Mouse (Mus musculus) c-Kit-negative CD71-positive TER-119-positive erythroid progenitor cells, embryonic 14.5 days (primary cell): Measurements from ENCODE around the gene Tead2.
"Not testable (repeated sequence)": the region's sequence is repeated elsewhere in the genome, so short reads cannot be mapped to it uniquely, and the experiment has no call there.

Experiments
- DNase-seq: peaks from one replicate; pipeline ENCODE4 v3.0.0-alpha.2; 2013; ENCODE audit warnings: low read depth, low spot score

Gene Tead2

DNA sequence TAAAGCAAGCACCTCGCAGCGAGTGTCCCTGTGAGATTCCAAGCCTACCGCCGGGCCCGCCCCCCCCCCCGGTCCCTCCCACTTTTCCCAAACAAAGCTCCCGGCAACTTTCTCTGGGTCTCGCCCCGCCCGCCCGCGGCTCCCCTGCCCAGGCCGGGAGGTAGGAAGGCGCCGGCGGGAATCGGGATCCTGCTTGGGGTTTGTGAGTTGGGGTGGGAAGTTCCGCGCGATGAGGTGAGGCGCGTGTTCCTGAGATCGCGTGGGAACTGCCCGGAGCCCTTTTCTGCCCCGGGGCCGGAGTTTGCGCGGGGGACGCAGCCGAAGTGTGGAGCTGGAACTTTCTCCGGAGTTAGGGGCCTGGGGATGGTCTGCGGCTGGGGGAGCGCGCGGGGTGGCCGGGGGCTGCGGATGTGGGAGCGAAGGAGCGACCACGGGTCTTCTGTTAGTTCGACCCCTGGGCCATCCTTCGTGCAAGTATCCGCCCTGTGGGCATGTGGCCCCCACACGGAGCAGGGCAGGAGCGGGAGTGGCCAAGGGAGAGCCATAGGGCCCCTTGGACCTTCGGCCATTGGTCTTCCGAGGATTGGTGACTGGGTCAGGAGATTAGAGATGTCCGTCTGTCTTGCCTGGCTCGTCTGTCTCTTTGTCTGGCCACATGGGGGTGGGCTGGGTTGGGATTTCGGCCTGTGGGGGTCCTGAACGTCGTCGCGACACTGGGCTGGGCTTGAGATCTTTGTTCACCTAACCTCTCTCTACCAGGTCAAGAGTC lies at the start of gene Tead2:
Gene Tead2 (plus strand): TSS at position 81 of the 769 bp plus-strand sequence.
- no peak for DNase-seq

DNA sequence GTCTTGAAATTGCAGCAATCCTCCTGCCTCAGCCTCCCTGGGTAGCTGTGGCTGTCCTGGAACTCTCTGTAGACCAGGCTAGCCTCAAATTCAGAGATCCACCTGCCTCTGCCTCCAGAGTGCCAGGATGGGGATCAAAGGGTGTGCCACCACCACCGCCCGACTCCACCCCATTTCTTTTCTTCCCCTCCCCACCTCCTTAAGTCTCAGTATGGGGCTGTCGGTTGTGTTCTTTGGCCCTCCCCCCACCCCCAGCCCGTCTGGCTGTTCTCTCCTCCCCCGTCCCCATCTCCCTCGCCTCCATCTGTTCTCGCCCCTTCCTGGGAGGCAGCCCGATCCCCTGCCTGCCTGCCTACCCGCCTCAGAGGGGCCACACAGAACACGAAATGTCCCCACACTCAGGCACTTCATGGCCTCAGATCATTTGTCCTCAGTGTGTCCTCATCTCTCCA lies 48.6 kb upstream of the Tead2 start:
- no peak for DNase-seq

DNA sequence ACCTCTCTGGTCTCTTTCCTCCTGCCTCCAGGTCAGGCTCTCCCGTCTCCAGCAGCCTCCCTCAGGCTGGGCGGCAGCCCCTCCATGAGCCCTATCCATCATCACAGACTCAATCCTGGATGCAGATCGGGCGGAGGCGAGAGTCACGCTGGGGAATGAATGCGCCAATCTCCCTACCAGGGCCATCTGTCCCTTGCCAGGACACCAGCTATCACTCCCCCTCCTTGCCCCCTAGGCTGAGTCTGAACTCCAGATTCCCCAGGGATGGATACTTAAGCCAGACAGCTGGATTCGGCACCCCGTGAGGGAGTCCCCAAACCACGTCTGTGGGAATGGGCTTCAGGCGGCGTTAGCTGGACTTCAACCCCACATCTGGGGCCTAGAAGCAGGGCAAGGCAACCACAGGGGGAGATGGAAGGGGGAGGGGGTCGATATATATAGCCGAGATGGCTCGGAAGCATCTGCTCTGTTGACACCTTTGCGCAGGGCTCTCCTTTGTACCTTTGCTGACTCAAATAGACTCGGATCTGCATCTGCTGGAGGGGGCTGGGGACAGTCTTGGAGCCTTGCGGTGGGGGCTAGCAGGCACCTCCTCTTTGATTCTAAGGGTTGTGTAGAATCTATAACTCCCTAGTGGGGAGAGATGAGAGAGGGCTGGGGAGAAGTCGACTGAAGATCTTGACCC lies 47.6 kb upstream of the Tead2 start:
- no peak for DNase-seq

DNA sequence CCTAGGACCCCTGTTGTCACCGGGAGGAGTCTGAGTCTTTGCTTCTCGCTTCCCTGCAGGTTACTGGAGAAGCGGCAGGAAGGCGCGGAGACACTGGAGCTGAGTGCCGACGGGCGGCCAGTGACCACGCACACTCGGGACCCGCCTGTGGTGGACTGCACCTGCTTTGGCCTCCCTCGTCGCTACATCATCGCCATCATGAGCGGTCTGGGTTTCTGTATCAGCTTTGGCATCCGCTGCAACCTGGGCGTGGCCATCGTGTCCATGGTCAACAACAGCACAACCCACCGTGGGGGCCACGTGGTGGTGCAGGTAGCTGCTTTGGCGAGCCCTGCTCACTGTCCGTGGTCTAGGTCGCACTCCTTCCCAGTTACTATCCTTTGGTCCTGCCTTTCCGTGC lies 46.9 kb upstream of the Tead2 start:
- DNase-seq, result no peak

DNA sequence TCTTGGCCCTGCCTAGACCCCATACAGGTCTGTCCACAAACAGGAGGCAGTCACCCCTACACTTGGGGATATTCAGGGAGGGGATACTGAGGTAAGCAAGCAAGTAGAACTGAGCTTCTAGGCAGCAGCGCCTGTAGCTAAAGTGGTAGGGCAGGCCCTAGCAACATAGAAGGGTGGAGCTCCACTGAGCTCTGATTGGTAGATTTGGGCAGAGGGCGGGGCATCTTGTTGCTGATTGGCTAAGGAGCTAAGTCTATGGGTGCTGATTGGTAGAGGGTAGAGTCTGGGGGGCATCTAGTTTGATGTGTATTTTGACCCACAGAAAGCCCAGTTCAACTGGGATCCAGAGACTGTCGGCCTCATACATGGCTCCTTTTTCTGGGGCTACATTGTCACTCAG lies 46.1 kb upstream of the Tead2 start:
- DNase-seq, result no peak

DNA sequence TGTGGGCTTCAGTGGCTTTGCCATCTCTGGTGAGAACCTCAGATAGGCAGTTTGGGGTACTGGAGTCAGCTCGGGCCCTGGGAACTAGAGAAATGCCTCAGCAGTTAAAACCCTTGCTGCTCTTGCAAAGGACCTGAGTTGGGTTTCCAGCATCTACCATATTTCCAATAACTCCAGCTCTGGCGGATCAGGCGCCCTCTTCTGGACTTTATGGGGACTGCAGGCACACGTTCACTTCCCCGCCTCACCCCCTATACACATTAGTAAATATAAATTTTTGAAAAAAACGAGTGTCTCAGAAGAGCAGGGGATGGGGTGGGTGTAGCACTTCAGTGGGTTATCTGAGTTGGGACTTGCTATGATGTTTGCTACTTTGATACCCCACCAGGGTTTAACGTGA lies 42.6 kb upstream of the Tead2 start:
- DNase-seq, result no peak

DNA sequence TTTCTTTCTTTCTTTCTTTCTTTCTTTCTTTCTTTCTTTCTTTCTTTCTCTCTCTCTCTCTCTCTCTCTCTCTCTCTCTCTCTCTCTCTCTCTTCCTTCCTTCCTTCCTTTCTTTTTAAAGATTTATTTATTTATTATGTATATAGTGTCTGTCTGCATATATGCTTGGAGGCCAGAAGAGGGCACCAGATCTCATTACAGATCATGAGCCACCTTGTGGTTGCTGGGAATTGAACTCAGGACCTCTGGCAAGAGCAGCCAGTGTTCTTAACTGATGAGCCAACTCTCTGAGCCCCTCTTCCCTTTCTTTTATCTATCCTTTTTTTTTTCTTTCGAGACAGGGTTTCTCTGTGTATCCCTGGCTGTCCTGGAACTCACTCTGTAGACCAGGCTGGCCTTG lies 41.8 kb upstream of the Tead2 start:
- DNase-seq, result not testable (repeated sequence)

DNA sequence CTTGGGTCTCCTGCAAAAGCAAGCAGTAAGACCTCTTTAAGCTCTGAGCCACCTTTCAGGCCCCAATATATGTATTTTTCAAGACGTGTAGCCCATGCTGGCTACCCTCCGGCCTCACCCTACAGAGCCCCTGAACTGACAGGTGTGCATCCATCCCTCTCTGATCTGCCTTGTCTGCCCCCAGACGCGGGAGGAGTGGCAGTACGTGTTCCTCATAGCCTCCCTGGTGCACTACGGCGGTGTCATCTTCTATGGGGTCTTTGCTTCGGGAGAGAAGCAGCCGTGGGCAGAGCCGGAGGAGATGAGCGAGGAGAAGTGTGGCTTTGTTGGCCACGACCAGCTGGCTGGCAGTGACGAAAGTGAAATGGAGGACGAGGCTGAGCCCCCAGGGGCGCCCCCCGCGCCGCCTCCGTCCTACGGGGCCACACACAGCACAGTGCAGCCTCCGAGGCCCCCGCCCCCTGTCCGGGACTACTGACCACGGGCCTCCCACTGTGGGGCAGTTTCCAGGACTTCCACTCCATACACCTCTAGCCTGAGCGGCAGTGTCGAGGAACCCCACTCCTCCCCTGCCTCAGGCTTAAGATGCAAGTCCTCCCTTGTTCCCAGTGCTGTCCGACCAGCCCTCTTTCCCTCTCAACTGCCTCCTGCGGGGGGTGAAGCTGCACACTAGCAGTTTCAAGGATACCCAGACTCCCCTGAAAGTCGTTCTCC lies 40.8 kb upstream of the Tead2 start:
- no peak for DNase-seq

DNA sequence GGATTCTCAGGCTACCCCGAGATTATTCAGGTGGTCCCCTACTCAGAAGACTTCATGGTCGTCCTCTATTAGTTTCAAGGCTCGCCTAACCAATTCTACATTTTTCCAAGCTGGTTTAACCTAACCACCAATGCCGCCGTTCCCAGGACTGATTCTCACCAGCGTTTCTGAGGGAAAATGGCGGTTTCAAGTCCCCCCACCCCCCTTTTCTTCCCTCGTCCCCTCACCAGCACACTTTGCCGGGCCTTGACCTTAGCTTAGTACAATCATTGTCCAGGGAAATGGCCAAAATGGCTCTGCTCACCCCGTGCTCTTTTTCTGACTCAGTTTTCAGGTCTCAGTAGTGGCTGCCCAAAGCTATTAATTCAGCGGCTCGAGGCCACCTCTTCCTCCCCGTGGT lies 40.2 kb upstream of the Tead2 start:
- DNase-seq, result no peak

DNA sequence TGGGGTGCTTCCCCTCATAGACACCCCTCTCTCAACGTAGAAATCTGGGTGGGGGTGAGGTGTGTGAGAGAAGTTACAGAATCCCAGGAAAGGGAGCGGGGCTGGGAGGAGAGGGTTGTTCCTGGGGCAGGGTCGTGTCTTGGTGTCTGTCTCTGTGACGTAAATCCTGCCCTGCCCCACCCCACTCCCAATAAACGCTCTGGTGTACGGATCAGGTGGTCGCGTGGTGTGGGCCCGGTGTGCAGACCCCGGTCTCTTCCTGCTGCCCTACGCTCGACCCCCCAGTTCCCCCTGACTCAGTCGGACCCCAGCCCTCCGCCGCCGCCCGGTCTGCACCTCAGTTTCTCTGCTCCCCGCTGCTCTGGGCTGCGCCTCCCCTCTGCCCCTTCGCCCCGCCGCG lies 39.6 kb upstream of the Tead2 start:
- DNase-seq, result no peak

DNA sequence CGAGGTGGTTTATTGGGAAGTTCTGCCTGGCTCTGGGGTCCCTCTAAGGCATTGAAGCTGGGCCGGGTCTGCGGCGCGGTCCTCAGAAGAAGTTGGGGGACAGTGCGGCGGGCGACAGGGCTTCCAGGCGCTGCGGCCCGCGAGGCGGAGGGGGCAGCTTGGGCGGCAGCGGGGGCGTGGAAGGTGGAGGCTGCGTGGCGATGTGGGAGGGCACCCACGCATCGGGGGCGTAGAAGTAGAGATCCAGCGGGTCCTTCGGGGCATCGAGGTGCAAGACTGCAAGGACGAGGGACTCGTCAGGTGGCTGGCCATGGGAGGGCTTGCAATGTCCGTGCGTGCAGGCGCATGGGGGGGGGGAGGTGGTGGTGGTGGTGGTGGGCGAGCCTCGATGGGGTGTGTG lies 39.2 kb upstream of the Tead2 start:
- DNase-seq, result no peak

DNA sequence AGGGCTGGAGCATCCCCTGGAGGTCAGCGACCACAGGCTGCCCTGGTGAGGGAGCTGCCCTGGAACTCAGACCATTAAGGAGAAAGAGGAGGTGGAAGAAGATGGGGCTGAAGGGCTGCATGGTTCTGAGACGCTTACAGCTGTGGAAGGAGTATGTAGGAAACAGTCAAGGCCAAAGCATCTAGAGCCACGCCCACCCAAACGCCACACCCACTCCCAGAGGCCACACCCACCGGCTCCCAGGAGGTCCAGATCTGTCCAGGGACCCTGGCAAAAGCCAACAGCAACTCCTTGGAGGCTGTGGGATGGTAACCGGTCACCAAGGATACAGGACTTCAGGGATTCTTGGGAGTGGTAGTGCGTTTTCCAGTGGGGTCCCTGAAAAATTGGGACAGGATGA lies 37.0 kb upstream of the Tead2 start:
- DNase-seq, result no peak

DNA sequence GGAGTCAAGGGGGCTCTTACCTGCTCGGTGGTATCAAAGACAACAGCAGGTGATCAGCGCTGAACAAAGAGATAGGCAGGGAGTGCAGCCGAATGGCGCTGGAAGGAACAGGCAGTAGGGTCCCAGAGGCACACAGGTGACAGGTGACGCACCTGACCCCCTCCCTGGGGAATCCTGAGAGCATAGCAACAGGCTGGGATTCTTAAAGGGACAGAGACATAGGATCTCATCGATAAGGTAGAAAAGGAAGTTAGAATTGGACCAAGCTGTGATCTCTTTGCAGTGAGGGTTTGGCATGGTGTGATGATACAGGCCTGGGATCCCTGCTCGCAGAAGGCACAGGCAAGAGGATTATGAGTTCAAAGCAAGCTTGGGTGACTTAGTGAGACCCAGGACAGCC lies 36.1 kb upstream of the Tead2 start, which contains the start of gene Gfy:
Gene Gfy (minus strand): TSS at position 101 of the 400 bp plus-strand sequence.
- no peak for DNase-seq

DNA sequence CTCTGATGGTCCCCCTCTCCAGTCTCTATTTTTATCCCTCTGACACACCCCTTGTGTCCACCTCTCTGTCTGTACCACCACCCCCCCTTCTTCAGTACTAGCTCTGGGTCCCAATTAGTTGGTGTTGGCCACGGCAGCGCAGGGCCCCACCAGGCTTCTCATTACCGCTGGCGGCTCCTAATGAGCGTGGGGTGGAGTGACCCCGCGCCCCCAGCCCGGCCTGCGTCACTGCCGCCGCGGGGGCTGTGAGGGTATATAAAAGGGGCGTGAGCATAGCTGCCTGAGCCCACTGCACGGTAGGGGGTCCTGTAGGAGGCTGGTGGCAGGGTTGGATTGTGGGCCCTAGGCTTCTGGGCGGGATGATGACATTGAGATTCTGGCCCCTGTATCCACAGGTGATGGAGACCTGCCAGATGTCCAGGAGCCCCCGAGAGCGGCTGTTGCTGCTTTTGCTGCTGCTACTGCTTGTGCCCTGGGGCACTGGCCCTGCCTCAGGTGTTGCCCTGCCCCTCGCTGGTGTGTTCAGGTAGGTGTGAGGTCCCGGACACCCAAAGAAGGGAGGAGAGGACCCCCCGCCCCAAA lies 34.6 kb upstream of the Tead2 start, which contains the start of gene Pth2:
Gene Pth2 (plus strand): TSS at position 100 of the 582 bp plus-strand sequence.
- no peak for DNase-seq

DNA sequence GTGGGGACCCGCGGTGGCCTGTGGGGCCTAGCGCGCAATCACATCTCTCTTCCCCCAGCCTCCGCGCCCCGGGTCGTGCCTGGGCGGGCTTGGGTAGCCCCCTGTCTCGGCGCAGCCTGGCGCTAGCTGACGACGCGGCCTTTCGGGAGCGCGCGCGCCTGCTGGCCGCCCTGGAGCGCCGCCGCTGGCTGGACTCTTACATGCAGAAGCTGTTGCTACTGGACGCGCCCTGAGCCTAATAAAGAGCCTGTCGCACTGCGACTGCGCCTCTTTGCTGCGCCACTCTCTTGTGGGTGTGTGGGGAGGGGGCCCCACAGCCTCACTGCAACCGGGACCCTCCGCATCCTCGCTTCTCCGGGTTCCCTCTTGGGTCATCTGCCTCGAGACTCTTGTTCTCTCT lies 34.0 kb upstream of the Tead2 start:
- no peak for DNase-seq

DNA sequence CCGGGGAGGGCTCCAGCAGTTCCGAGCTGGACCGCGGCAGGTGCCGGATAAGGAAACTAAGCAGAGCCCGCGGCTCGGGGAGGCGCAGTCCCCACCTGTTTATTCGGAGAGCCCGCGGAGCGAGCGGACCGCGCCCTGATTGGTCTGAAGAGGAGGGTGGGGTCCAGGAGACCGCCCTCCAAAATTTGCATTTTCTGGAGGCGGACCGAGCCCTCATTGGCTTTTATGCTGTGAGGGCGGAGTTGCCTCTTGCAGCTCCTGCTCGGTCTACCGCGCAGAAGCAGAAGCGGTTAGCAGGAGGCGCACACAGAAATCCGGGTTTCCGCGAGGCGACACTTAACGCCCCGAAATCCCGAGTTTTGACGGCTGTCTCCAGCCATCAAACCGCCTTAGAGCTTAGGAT lies 33.4 kb upstream of the Tead2 start:
- peak; percentile 71 for DNase-seq

DNA sequence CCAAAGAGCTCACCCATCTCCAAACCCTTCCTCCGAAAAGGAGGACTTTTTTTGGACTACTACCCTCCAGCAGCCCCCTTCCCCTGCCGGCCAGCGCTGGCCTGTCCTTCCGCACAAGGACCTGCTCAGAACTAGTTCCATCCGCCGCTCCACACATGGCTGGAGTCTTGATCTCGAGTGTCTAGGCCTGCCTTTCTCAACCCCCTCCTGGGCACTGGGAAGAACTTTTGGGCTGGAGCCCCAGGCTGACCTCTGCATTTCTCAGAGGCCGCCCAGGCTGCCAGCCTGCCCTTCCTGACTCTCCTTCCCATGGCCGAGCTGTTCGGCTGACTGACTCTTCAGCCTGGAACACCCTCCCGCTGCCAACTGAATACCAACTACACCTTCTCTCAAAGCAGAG lies 32.9 kb upstream of the Tead2 start:
- DNase-seq, result no peak

DNA sequence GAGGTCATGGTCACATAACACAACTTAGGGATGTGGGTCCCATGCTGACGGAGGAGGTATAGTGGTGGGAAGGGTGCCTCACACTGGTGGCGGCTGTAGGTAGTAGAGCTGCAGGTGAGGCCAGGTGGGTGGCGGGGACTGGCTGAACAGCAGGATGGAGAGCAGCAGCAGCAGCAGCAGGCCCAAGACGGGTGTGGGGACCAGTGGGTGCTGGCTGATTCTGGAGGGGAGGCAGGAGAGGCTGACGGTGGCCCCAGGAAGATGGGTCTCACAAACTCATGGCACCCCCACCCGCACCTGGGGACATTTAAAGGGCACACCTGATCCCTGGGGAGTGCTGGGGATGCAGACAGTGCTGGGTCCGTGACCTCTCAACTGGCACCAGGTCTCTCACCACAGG lies 31.9 kb upstream of the Tead2 start:
- DNase-seq, result no peak

DNA sequence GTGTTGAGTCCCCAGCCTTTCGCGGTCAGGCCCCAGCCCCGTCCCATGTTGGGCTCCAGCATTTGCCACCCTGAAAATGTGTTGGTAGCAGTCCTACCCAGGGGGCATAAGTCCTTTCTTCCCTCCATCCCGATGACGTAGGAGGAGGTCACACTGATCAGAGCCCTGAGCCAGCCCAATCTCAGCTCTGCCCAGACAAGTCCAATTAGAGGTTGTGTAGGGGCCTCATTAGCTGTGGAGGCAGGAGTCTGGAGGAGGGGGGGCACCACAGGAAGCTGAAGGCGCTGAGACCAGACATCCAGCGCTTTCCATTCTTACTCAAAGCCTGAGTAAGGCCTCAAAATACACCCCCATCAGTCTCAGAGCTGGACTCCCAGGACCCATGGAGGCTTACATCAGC lies 29.6 kb upstream of the Tead2 start:
- DNase-seq, result no peak

DNA sequence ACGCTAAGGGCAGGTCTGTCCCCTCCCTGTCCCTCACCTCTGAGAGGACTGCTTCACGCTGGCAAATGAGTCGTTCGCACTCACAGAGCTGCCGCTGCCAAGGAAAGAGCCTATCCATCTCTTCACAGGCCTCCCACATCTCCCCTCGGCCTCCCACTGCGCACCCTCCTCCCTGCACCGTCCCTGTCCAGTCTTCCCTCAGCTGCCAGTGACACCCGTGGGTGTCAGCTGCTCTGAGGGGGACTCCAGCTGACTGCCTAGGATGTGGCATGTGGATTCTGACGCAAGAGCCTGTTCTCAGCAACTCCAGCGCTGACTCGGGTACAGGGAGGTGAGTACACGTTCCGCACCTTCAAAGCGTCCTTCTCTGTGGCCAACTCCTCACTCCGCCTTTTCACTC lies 26.0 kb upstream of the Tead2 start:
- no peak for DNase-seq

DNA sequence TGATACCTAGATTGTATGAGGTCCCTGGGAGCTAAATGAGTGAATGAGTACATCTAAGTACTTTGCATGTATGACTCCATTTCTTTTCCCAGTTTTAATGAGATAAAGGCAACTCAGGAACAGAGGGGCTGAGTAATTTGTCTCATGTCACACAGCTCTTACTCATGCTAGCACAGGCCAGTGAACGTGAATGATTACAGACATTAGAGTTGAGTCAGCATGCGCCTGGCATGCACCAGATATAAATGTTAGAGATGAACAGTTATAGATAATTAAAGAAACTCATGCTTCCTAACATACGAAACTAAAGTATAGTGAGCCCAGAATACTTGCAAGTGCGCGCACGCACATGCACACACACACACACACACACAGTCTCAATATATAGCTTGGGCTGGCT lies 25.4 kb upstream of the Tead2 start:
- no peak for DNase-seq

DNA sequence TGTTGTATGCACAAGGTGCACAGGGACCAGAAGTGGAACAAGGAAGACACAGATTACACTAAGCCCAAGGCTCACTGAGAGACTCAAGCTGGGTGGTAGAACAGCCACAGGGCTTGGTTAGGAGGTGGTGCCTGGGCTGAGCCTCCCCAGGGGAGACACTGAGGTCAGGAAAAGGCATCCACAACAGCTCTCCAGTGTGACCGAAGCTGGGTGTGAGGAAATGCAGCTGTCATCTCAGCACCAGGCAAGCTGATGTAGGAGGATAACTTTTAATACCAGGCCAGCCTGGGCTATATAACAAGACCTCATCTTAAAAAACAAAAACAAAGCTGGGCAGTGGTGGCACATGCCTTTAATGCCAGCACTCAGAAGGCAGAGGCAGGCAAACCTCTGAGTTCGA lies 24.4 kb upstream of the Tead2 start:
- DNase-seq, result no peak
